Mouse (Mus musculus): ENCODE measurements at regions not wholly inside any gene's neighbourhood (a gene's known extent, or its start where the extent isn't known, plus 50 kb on each side); places are given as distances from the start of the nearest gene placed in this dataset.

GRCm38 (mm10) chr9:72219892-72220291, 54.8 kb upstream of the Zfp280d start:
- TF ChIP-seq POLR2A (IDR thresholded peaks at IDR 0.05; ENCODE audit: borderline replicate concordance, extremely low read depth, low read depth, low read length) (no peak), CTCF (IDR thresholded peaks at IDR 0.05; ENCODE audit: insufficient read depth, low read length) (no peak)
